Mouse (Mus musculus) stomach, embryonic 16.5 days (tissue): Measurements from ENCODE around the gene Ppig. TPM values are rescaled to one million over a fixed set of nuclear protein-coding genes. Genes with fewer than 3 reads are reported as not detected.

Experiments
- ATAC-seq: fragments of 200-750 bp; cut with Nextera tagmentation; 2 replicates; pipeline ENCODE4 v1.8.0; 2017; ENCODE audit warnings: moderate number of reproducible peaks, moderate TSS enrichment; ENCODE audit not compliant: insufficient read depth, low FRiP score
- H3K27ac ChIP-seq: fragments of 300-500 bp; sonication (generic); 2 replicates; pipeline ENCODE4 v1.5.1; 2014; ENCODE audit warnings: low read length
- H3K27me3 ChIP-seq: fragments of 300-500 bp; sonication (generic); 2 replicates; pipeline ENCODE4 v1.6.1; 2014; ENCODE audit warnings: low read length, control low read depth, mixed read lengths; ENCODE audit not compliant: control insufficient read depth, insufficient read depth
- H3K36me3 ChIP-seq: fragments of 300-500 bp; sonication (generic); 2 replicates; pipeline ENCODE4 v1.6.1; 2014; ENCODE audit warnings: low read length; ENCODE audit not compliant: control insufficient read depth, insufficient read depth
- H3K4me1 ChIP-seq: fragments of 300-500 bp; sonication (generic); 2 replicates; pipeline ENCODE4 v1.6.1; 2014; ENCODE audit warnings: low read length, control low read depth, mixed read lengths; ENCODE audit not compliant: control insufficient read depth, insufficient read depth
- H3K4me2 ChIP-seq: fragments of 300-500 bp; sonication (generic); 2 replicates; pipeline ENCODE4 v1.6.1; 2014; ENCODE audit warnings: low read depth, low read length, mixed read lengths
- H3K4me3 ChIP-seq: fragments of 300-500 bp; sonication (generic); replicated peaks from 2 replicates; pipeline ENCODE4 v1.5.1; 2014; ENCODE audit warnings: mild to moderate bottlenecking, low read length
- H3K9ac ChIP-seq: fragments of 300-500 bp; sonication (generic); 2 replicates; pipeline ENCODE4 v1.6.1; 2014; ENCODE audit warnings: low read length
- H3K9me3 ChIP-seq: fragments of 300-500 bp; sonication (generic); replicated peaks from 2 replicates; pipeline ENCODE4 v1.6.1; 2016; ENCODE audit warnings: low read length, control low read depth; ENCODE audit not compliant: control insufficient read depth
- WGBS: fragments of 180-500 bp; shearing (Covaris S2); extraction: QIAGEN DNeasy Blood & Tissue Kit; methylation state at CpG from one replicate; pipeline ENCODE4 v1.1.7; 2014; 5-methylcytosine and 5-hydroxymethylcytosine counted together
- polyA plus RNA-seq: library from polyadenylated mRNA; unstranded; fragments of >200 nt; fragmentation: Nextera tagmentation; extraction: Ambion mirVana; gene quantifications from 2 replicates; pipeline ENCODE4 v1.2.1, GENCODE M21; 2015

Gene Ppig
- polyA plus RNA-seq, 1 experiment from 2014 or later: 133 TPM

- Histone ChIP-seq H3K4me3 (no peak overlapping the region), H3K36me3 (no peaks in the 10 kb centered on the region), H3K4me2 (no peak overlapping the region), H3K4me1 (no peaks in the 10 kb centered on the region), H3K27ac (no peak overlapping the region), H3K9ac (no peak overlapping the region), H3K9me3 (no peaks in the 10 kb centered on the region), H3K27me3 (no peaks in the 10 kb centered on the region)
- no peak for ATAC-seq
- WGBS: 50% methylated on average over 5 of the region's 5 CpGs
Observed at GRCm38 (mm10) chr2:69778836-69779177, 56.5 kb downstream of the Ppig start.

GRCm38 (mm10) chr2:69788974-69789373 lies 66.6 kb downstream of the Ppig start:
- H3K4me1 ChIP-seq: 0 out of 2 replicates have a peak, but pooled peaks cover 2% of the 10 kb centered on the region
- ATAC-seq: peak; percentile 18; the same call in 1 of the 2 replicates
- H3K9me3 ChIP-seq: no peaks in the 10 kb centered on the region
- H3K27ac ChIP-seq: peak overlapping the region; percentile 26; the same call in 1 of the 2 replicates
- no peaks in the 10 kb centered on the region for H3K27me3 ChIP-seq
- 13% methylated on average over 9 of the region's 9 CpGs for whole genome bisulfite sequencing
- peak overlapping the region; percentile 68 for H3K9ac ChIP-seq
- peak overlapping the region; percentile 80 for H3K4me2 ChIP-seq
- H3K36me3 ChIP-seq: peaks cover 9% of the 10 kb centered on the region; the same call in 1 of the 2 replicates
- H3K4me3 ChIP-seq: peak overlapping the region; percentile 69

- peak; percentile 98 for ATAC-seq
- 0 out of 2 replicates have a peak, but pooled peaks cover 2% of the 10 kb centered on the region for H3K4me1 ChIP-seq
- H3K4me3 ChIP-seq: peak within 1 kb of the TSS; percentile 69
Observed at GRCm38 (mm10) chr2:69789429-69790069, 67.2 kb downstream of the Ppig start, which contains the start of the genes Ccdc173 and Phospho2. Ccdc173 (minus strand) TSS chr2:69789575. Phospho2 (plus strand) TSS chr2:69789623.

GRCm38 (mm10) chr2:69790285-69790684 lies 67.9 kb downstream of the Ppig start:
- Histone ChIP-seq H3K27me3 (no peaks in the 10 kb centered on the region), H3K9ac (peak overlapping the region; percentile 81), H3K4me3 (peak overlapping the region; percentile 69), H3K9me3 (no peaks in the 10 kb centered on the region), H3K36me3 (peaks cover 11% of the 10 kb centered on the region; the same call in 1 of the 2 replicates), H3K4me1 (0 out of 2 replicates have a peak, but pooled peaks cover 2% of the 10 kb centered on the region), H3K4me2 (peak overlapping the region; percentile 80), H3K27ac (peak overlapping the region; percentile 39; the same call in 1 of the 2 replicates)
- no peak; the same call in 1 of the 2 replicates for ATAC-seq
- WGBS: 1% methylated on average over 10 of the region's 10 CpGs

More at GRCm38 (mm10) chr2:69789429-69790069, 67.2 kb downstream of the Ppig start, which contains the start of the genes Ccdc173 and Phospho2:
- WGBS: 1% methylated on average over 48 of the region's 48 CpGs
- Histone ChIP-seq H3K9me3 (no peaks in the 10 kb centered on the region), H3K4me2 (peak within 1 kb of the TSS; percentile 80), H3K27ac (peak within 1 kb of the TSS; percentile 69), H3K27me3 (no peaks in the 10 kb centered on the region), H3K9ac (peak within 1 kb of the TSS; percentile 81), H3K36me3 (peaks cover 9% of the 10 kb centered on the region; the same call in 1 of the 2 replicates)

- WGBS: 72% methylated on average over 4 of the region's 4 CpGs
- no peak for ATAC-seq
Observed at GRCm38 (mm10) chr2:69790722-69791121, 68.4 kb downstream of the Ppig start.

GRCm38 (mm10) chr2:69802911-69803312 lies 80.6 kb downstream of the Ppig start:
- Histone ChIP-seq H3K4me1 (no peaks in the 10 kb centered on the region), H3K27ac (no peak overlapping the region), H3K9ac (no peak overlapping the region), H3K4me2 (no peak overlapping the region), H3K27me3 (no peaks in the 10 kb centered on the region), H3K36me3 (no peaks in the 10 kb centered on the region), H3K9me3 (no peaks in the 10 kb centered on the region), H3K4me3 (peak overlapping the region; percentile 16; the same call in 1 of the 2 replicates)
- peak; percentile 60; the same call in 1 of the 2 replicates for ATAC-seq
- WGBS: 48% methylated on average over 5 of the region's 5 CpGs

More at GRCm38 (mm10) chr2:69790722-69791121, 68.4 kb downstream of the Ppig start:
- Histone ChIP-seq H3K4me2 (peak overlapping the region; percentile 80), H3K9me3 (no peaks in the 10 kb centered on the region), H3K4me3 (peak overlapping the region; percentile 69; the same call in 1 of the 2 replicates), H3K4me1 (0 out of 2 replicates have a peak, but pooled peaks cover 2% of the 10 kb centered on the region), H3K36me3 (peaks cover 15% of the 10 kb centered on the region), H3K27me3 (no peaks in the 10 kb centered on the region), H3K27ac (peak overlapping the region; percentile 39; the same call in 1 of the 2 replicates), H3K9ac (no peak overlapping the region)

Other genes starting within 250 kb of the Ppig start
- 0.61 and 0.63 TPM in 2 replicates for gene Lrp2, start 136.5 kb upstream of the Ppig start, polyA plus RNA-seq
- 12.2 and 14.9 TPM in 2 replicates for gene Bbs5, start 75.4 kb upstream of the Ppig start, polyA plus RNA-seq
- 0.40 and 7.0 TPM in 2 replicates for gene Klhl41, start 52.4 kb upstream of the Ppig start, polyA plus RNA-seq
- gene Fastkd1, start 9.0 kb upstream of the Ppig start, polyA plus RNA-seq: 11.0 and 11.1 TPM in 2 replicates
- 1.00 and 1.6 TPM in 2 replicates for gene Ccdc173, start 67.0 kb downstream of the Ppig start, polyA plus RNA-seq
- 21.8 and 24.1 TPM in 2 replicates for gene Phospho2, start 67.1 kb downstream of the Ppig start, polyA plus RNA-seq
- gene Klhl23, start 99.4 kb downstream of the Ppig start, polyA plus RNA-seq: 43.9 and 47.3 TPM in 2 replicates
- gene Ssb, start 139.0 kb downstream of the Ppig start, polyA plus RNA-seq: 244 and 263 TPM in 2 replicates
- gene Mettl5, start 163.1 kb downstream of the Ppig start, polyA plus RNA-seq: 36.8 and 36.9 TPM in 2 replicates
- gene Ubr3, start 174.7 kb downstream of the Ppig start, polyA plus RNA-seq: 11.8 and 12.7 TPM in 2 replicates